In genomic region chr7:114453300-114453990, GRCm38 (mm10) we compare ENCODE assay signal across 14 mouse cellular contexts. TPM values are rescaled to one million over a fixed set of nuclear protein-coding genes. Genes with fewer than 3 reads are reported as not detected.
DNase-seq lines count a peak whose midpoint lies in the region; ATAC-seq and TF ChIP-seq lines count a peak whose summit lies in the region.
"Had no signal": no experiment of that assay in that cellular context is flagged by ENCODE, and none has a peak within 500 bp of the region (broad histone marks: within the 10 kb centered on the region; RNA-seq: fewer than 3 reads in every experiment).

No protein-coding gene starts in this region.

- no peak for TF ChIP-seq EP300 in liver, embryonic 14.5 days (IDR thresholded peaks at IDR 0.05; ENCODE audit: low read depth)

- no peak overlapping the region for H3K4me3 ChIP-seq in liver, embryonic 11.5 days (ENCODE audit: low read depth, low read length)
- H3K4me3 ChIP-seq in bone marrow, adult 2 months (replicated peaks; ENCODE audit: control insufficient read depth, low read depth, low read length) = peak overlapping the region; percentile 21
- H3K4me3 ChIP-seq in liver, embryonic 14.5 days (ENCODE audit: insufficient read depth in 1 of 2, low read depth in 2 of 2, low read length in 2 of 2) = no peak overlapping the region
- no peak overlapping the region for H3K4me3 ChIP-seq in forebrain, embryonic 11.5 days (ENCODE audit: low read depth, low read length)
- H3K4me3 ChIP-seq: forebrain, embryonic 13.5 days; hindbrain, embryonic 15.5 days; layer of hippocampus, adult 2 months; neural tube, embryonic 15.5 days had no signal

- H3K9ac ChIP-seq in liver, embryonic 11.5 days (ENCODE audit: low read depth, low read length) = no peak overlapping the region
- no peak overlapping the region for H3K9ac ChIP-seq in liver, embryonic 14.5 days (replicated peaks)
- no peak overlapping the region for H3K9ac ChIP-seq in forebrain, embryonic 11.5 days (ENCODE audit: low read length)
- H3K9ac ChIP-seq: forebrain, embryonic 13.5 days; hindbrain, embryonic 15.5 days; neural tube, embryonic 15.5 days had no signal

- H3K9me3 ChIP-seq in liver, embryonic 11.5 days (ENCODE audit: control insufficient read depth, low read length) = no peaks in the 10 kb centered on the region
- no peaks in the 10 kb centered on the region for H3K9me3 ChIP-seq in liver, embryonic 14.5 days (ENCODE audit: control insufficient read depth, low read length)
- no peaks in the 10 kb centered on the region for H3K9me3 ChIP-seq in forebrain, embryonic 11.5 days (ENCODE audit: control insufficient read depth, low read length)
- H3K9me3 ChIP-seq: forebrain, embryonic 13.5 days; hindbrain, embryonic 15.5 days; neural tube, embryonic 15.5 days had no signal

- no peaks in the 10 kb centered on the region for H3K4me1 ChIP-seq in liver, embryonic 11.5 days (replicated peaks; ENCODE audit: control insufficient read depth, insufficient read depth, low read length)
- no peaks in the 10 kb centered on the region; the same call in 1 of the 2 replicates for H3K4me1 ChIP-seq in bone marrow, adult 2 months (ENCODE audit: control insufficient read depth, insufficient read depth, low read length)
- H3K4me1 ChIP-seq in liver, embryonic 14.5 days (replicated peaks; ENCODE audit: control insufficient read depth in 2 of 2, insufficient read depth in 2 of 2, low read length in 1 of 2) = peaks cover 0 to 2% of the 10 kb centered on the region in 2 experiments; a peak in 1 of 4 replicates
- H3K4me1 ChIP-seq in forebrain, embryonic 11.5 days (replicated peaks; ENCODE audit: control insufficient read depth, insufficient read depth, low read length) = no peaks in the 10 kb centered on the region
- H3K4me1 ChIP-seq: forebrain, embryonic 13.5 days; hindbrain, embryonic 15.5 days; neural tube, embryonic 15.5 days had no signal

- no peak for TF ChIP-seq POLR2A in bone marrow, adult 2 months (IDR thresholded peaks at IDR 0.05; ENCODE audit: borderline replicate concordance, control insufficient read depth, low read depth, low read length)

- H3K4me2 ChIP-seq in liver, embryonic 11.5 days = peak overlapping the region; percentile 41
- peak overlapping the region; percentile 44 for H3K4me2 ChIP-seq in liver, embryonic 14.5 days (ENCODE audit: low read depth)
- no peak overlapping the region for H3K4me2 ChIP-seq in forebrain, embryonic 11.5 days (ENCODE audit: low read depth, low read length, severe bottlenecking)
- H3K4me2 ChIP-seq: forebrain, embryonic 13.5 days; hindbrain, embryonic 15.5 days; neural tube, embryonic 15.5 days had no signal

- H3K36me3 ChIP-seq in liver, embryonic 11.5 days (ENCODE audit: control insufficient read depth, insufficient read depth, low read length) = no peaks in the 10 kb centered on the region
- no peaks in the 10 kb centered on the region for H3K36me3 ChIP-seq in liver, embryonic 14.5 days (replicated peaks; ENCODE audit: control insufficient read depth, insufficient read depth, low read depth)
- no peaks in the 10 kb centered on the region for H3K36me3 ChIP-seq in forebrain, embryonic 11.5 days (ENCODE audit: control insufficient read depth, insufficient read depth, low read length)
- H3K36me3 ChIP-seq: hindbrain, embryonic 15.5 days; neural tube, embryonic 15.5 days had no signal

- H3K27me3 ChIP-seq in liver, embryonic 11.5 days (replicated peaks; ENCODE audit: control insufficient read depth, insufficient read depth, low read length) = no peaks in the 10 kb centered on the region
- no peaks in the 10 kb centered on the region for H3K27me3 ChIP-seq in liver, embryonic 14.5 days (ENCODE audit: control insufficient read depth, insufficient read depth, low read length)
- no peaks in the 10 kb centered on the region for H3K27me3 ChIP-seq in forebrain, embryonic 11.5 days (ENCODE audit: control insufficient read depth, insufficient read depth, low read length)
- H3K27me3 ChIP-seq: forebrain, embryonic 13.5 days; hindbrain, embryonic 15.5 days; neural tube, embryonic 15.5 days had no signal

- no peak for TF ChIP-seq CTCF in bone marrow, adult 2 months (IDR thresholded peaks at IDR 0.05; ENCODE audit: control insufficient read depth, insufficient read depth, low read length)
- TF ChIP-seq CTCF in liver, embryonic 14.5 days (IDR thresholded peaks at IDR 0.05; ENCODE audit: low read depth) = no peak

- peak; percentile 60 for ATAC-seq in liver, embryonic 11.5 days (replicated peaks; ENCODE audit: low FRiP score)
- ATAC-seq in liver, embryonic 14.5 days (ENCODE audit: insufficient read depth) = peak; percentile 58
- no peak for ATAC-seq in forebrain, embryonic 11.5 days (replicated peaks; ENCODE audit: low FRiP score)
- ATAC-seq: forebrain, embryonic 13.5 days; midbrain, embryonic 16.5 days had no signal

- WGBS in liver, embryonic 11.5 days = 50% methylated on average over 5 of the region's 5 CpGs
- WGBS in bone marrow, adult 2 months = 7% methylated on average over 5 of the region's 5 CpGs
- WGBS in liver, embryonic 14.5 days (ENCODE audit: insufficient replicate concordance) = 21% methylated on average over 5 of the region's 5 CpGs
- WGBS in forebrain, embryonic 11.5 days = 90% methylated on average over 5 of the region's 5 CpGs

- no peak overlapping the region; the same call in 1 of the 2 replicates for H3K27ac ChIP-seq in liver, embryonic 11.5 days (ENCODE audit: low read depth, low read length)
- peak overlapping the region; percentile 39; the same call in 1 of the 2 replicates for H3K27ac ChIP-seq in bone marrow, adult 2 months (ENCODE audit: control insufficient read depth, insufficient read depth, low read depth, low read length, poor library complexity)
- no peak overlapping the region for H3K27ac ChIP-seq in liver, embryonic 14.5 days
- H3K27ac ChIP-seq in forebrain, embryonic 11.5 days (ENCODE audit: low read depth, low read length) = no peak overlapping the region
- H3K27ac ChIP-seq: forebrain, embryonic 13.5 days; hindbrain, embryonic 15.5 days; layer of hippocampus, adult 2 months; neural tube, embryonic 15.5 days had no signal

- no peak for DNase-seq in liver, embryonic 11.5 days (ENCODE audit: low spot score)
- no peak for DNase-seq in liver
- DNase-seq in liver, embryonic 14.5 days (ENCODE audit: low read depth in 3 of 3, low spot score in 3 of 3) = peak in 2 of 3 experiments; percentile 5 to 19
- peak; percentile 11 to 38 for DNase-seq in natural killer cell, adult 2 months (ENCODE audit: low spot score in 2 of 2)
- DNase-seq in forebrain, embryonic 11.5 days (ENCODE audit: low spot score) = no peak
- no peak for DNase-seq in thymus, postnatal 4 days
- DNase-seq in right cerebral cortex, postnatal 14 days = no peak
- DNase-seq: cerebellum, postnatal 25 days had no signal

RNA-seq across cellular contexts. Expression of gene Pde3b, which starts 38.4 kb away (rescaled TPM):
- polyA plus RNA-seq in liver, embryonic 11.5 days (2014; fragmentation: Nextera tagmentation; extraction: Ambion mirVana) = 6.2 and 7.4 TPM in 2 replicates
- 1.3 and 2.4 TPM in 2 replicates for polyA plus RNA-seq in bone marrow, adult 2 months (2011; ENCODE audit: insufficient read depth, insufficient read length, low replicate concordance, missing spikeins)
- 1.9 and 2.4 TPM in 2 replicates for polyA plus RNA-seq in liver, embryonic 14.5 days (2012; rRNA removed)
- polyA plus RNA-seq in liver, embryonic 14.5 days (2014; fragmentation: Nextera tagmentation; extraction: Ambion mirVana) = 2.5 and 2.8 TPM in 2 replicates
- 10.3 and 12.9 TPM in 2 replicates for polyA plus RNA-seq in forebrain, embryonic 11.5 days (2014; fragmentation: Nextera tagmentation; extraction: Ambion mirVana)

Comparison
In these comparisons a context has a peak if more than half of its experiments do, and no peak if none do; other contexts are left out.
1. DNase-seq: peak in liver, embryonic 14.5 days (2 of 3) and natural killer cell, adult 2 months (2 of 2); none in liver, embryonic 11.5 days (single experiment), liver (single experiment), forebrain, embryonic 11.5 days (single experiment), thymus, postnatal 4 days (single experiment) and right cerebral cortex, postnatal 14 days (single experiment).